Mouse (Mus musculus): ENCODE measurements around the gene Smarca4.

Gene Smarca4

DNA sequence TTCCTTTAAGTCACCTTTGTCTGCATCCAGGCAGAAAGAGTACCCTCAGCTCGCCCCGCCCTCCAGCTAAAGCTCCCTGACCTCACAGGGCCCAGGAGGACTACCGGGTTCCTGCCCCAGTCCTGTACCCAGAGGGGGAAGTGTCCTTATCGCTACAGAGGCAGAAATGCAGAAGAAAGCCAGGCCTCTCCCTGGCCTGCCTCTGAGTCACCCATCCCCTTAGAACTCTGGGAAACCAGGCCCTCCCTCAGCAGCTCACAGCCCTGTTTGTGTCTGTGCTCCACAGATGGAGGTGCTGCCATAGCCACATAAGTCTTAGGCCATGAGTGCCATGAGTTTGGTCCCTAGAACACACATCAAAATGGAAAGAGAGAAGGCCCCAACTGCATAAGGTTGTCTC is 99.3 kb downstream of the Smarca4 start:
- intact Hi-C loops (cut with DNase I), result no loop called here

DNA sequence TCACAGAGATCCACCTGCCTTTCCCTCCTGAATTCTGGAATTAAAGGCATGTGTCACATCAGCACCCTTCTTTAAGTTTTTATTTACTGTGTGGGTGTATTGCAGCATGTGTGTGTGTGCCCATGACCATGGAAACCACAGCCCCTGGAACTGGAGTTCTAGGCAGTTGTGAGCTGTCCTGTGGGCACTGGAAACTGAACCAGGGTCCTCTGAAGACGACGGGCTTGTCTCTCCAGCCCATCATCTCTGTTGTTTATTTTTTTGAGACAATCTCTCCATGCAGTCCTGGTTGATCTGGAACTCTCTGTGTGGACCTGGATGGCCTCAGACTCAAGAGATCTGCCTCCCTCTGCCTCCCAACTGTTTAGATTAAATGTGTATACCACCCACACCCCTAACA is 101.0 kb downstream of the Smarca4 start:
- intact Hi-C loops (cut with DNase I), result no loop called here

DNA sequence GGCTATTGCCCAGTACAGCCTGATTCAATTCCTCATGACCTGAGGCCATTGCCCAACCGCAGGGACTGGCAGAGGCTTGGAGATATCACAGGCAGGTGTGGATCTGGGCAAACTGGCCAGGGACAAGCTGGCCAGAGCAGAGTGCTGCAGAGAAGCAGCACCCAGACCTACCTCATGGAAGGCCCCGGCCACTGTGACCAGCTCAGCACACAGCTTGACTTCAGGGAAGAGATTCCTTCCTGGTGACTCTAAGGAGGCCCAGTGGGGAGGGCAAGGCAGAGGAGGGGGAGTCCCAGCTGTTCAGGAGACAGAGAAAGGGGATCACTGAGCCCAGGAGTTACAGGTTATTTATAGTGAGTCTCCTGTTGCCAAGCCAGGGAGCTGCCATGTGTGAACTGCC is 105.1 kb downstream of the Smarca4 start:
- intact Hi-C loops (cut with DNase I), result no loop called here

DNA sequence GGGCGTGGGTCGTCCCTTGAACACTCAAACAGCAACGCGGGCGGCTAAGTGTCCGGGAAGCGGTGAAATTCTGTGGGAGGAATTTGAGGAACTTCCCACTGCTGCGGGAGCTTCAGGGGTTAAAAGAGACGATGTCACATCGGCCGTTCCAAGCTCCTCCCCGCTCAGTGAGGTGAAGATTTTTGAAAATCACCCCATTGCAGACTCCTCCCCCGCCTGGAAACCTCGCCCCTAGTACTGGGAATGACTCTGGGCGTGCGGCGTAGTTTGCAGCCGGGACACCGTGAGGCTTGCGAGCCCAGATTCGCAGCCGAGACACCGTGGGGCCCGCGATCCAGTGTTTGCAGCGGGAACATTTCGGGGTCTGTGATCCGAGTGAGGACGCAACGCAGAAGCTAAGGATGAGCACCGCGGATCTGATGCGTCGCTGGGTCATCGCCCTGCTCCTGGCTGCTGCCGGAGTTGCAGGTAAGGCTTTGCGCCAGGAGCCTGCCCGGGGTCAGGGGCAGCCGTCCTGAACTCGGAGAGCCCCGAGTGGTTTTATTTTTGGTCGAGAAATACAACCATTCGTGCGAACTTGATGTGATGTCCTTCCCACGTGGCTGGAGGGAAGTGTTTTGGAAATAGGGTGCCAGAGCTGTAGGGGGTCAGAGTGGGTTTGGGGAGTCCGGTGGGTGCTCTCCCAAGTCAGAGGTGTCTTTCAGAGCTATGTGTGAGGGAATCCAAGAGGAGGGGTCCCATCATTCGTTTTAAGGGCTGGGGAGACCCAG is 107.6 kb downstream of the Smarca4 start, which contains the start of gene Ldlr:
Gene Ldlr, plus strand, starts transcription at position 107 of the 770 bp plus-strand sequence.
- intact Hi-C loops (cut with DNase I), result no loop called here

DNA sequence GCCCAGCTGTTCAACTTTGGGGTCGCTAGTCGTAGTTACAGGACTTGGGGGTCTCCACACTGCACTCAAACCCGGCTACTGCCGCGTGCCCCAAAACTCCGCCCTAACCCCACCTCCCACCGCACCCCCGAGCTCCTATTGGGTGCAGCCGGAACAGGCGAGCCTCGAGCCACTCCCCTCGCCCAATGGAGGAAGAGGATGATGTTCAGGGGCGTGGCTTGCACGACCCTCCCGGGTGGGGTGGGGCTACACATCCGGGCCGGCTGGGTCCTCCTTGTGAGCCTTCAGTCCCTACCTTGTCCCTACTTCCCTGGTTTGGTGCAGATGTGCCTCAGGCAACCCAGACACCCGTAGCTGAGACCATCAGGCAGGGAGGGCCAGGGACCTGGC is 108.2 kb downstream of the Smarca4 start:
- intact Hi-C loops (cut with DNase I), result no loop called here

DNA sequence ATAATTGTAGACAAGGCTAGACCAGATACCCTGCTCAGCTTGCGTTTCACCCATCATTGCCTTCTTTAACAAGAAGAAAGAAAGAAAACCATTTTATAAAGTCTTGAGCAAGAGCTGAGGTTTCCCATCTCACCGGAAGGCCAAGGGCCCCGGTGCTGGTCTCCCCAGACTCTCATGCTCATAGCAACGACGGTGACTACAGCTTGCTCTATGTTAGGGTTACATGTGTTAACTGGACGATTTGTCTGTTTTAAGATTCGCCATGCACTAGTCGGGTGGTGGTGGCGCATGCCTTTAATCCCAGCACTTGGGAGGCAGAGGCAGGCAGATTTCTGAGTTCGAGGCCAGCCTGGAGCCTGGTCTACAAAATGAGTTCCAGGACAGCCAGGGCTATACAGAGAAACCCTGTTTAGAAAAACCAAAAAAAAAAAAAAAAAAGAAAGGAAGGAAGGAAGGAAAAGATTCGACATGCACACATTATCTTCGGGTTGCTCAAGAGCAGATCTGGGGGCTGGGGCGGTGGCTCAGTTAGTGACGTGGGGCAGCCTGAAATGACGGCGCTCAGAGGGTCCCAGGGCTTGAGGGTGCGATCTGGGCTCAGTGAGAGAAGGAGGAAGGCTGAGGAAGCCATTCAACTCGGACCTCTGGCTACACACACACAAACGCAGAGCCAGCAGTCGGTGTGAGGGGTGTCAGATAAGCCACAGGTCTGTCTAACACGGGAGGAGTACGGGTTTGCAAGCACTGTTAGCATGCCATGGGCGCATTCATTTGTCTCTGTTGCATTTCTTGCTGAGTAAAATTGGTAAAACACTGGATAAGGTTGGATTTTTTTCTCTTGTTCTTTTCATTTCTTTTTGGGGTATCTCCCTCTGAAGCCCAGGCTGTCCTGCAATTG is 109.5 kb downstream of the Smarca4 start:
- intact Hi-C loops (cut with DNase I), result no loop called here

DNA sequence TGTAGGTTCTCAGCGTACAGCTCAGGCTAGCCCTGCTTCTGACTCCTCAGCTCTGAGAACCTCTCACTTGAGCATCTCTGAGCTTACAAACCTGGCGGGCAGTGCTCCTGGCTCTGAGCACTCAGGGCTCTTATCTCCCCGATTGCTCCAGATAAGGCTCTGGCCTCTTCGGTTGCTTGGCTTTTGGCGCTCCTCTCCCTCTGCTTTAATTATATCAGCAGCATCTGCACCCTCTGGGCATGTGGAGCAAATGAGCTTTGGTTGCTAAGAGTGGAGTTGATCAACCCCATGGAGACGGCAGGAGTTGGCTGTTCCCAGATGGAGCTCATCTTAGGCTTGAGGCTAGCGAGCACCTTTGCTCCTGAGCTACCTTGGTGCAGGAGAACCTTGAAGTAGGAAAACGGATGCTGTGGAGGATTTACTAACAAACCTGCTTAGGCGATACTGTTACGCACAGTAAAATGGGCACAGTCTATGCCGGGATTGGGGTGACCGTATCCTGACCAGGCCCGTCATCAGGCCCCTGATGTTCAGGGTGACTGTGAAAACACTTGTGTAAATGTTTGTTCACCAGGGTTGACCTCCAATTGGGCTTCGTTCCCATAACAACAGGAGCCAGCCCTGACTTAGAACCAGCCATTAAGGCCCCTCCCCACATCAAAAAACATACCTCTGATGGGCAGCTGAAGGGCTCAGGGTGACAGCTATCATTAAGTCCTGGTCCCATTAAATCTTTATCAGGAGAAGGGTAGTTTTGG is 110.4 kb downstream of the Smarca4 start:
- intact Hi-C loops (cut with DNase I), result no loop called here

DNA sequence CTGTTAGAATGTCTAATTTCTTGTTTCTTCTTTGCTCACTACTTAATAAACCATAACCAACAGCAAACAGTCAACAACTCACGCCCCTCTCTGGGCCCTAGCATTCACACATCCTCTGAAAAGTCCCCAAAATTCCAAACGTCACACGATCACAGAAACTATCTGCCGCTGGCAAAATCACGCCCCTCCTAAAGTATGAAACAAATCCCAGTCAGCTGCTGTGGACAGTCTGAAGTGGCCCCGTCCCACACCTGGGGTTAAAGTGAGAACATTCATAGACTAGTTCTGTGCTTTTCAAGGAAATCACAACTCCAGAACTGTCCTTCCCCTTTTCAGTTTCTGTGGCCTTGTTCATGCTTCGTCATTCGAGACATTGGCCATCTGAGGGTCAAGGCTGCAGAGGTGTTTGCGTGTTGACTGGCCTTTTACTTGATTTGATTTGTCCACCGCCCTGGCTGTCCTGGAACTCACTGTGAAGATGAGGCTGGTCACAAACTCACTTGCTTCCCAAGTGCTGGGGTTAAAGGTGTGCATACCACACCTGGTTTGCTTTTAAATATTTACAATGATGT is 112.4 kb downstream of the Smarca4 start:
- intact Hi-C loops (cut with DNase I), result no loop called here

DNA sequence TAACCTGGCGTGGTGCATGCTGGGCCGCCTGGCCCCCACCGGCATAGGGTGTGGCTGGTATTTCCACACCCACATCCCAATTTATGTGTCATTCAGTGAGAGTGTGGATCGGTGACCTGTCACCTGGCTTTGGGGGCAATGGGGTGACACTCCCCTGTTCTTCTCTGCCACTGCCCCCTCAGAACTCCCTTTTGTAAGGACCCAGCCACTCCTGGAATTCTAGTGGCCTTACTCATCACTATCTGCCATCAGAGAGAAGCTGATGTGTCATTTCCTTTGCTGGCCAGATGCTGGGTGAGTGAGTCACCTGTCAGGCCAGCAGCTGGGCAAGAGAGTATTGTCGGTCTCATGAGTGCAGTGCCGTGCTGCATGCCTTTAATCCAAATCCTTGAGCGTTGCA is 113.3 kb downstream of the Smarca4 start:
- intact Hi-C loops (cut with DNase I), result no loop called here

DNA sequence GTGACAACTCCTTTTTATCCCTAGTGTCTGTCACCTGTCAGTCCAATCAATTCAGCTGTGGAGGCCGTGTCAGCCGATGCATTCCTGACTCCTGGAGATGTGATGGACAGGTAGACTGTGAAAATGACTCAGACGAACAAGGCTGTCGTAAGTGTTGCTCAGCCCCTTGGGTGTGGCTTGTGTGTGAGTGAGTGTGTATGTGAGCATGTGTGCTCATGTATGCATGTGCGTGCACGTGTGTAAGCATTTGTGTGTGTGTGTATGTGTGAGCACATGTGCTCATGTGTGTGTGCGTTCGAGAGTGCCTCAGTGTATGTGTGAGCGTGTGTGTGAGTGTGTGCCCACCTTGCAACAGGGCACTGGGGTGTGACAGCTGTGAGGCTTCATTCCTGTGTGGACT is 116.3 kb downstream of the Smarca4 start:
- intact Hi-C loops (cut with DNase I), result no loop called here

DNA sequence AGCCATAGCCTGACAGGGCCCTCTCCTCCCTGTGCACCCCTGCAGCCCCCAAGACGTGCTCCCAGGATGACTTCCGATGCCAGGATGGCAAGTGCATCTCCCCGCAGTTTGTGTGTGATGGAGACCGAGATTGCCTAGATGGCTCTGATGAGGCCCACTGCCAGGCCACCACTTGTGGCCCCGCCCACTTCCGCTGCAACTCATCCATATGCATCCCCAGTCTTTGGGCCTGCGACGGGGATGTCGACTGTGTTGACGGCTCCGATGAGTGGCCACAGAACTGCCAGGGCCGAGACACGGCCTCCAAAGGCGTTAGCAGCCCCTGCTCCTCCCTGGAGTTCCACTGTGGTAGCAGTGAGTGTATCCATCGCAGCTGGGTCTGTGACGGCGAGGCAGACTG is 117.5 kb downstream of the Smarca4 start:
- intact Hi-C loops (cut with DNase I), result no loop called here

DNA sequence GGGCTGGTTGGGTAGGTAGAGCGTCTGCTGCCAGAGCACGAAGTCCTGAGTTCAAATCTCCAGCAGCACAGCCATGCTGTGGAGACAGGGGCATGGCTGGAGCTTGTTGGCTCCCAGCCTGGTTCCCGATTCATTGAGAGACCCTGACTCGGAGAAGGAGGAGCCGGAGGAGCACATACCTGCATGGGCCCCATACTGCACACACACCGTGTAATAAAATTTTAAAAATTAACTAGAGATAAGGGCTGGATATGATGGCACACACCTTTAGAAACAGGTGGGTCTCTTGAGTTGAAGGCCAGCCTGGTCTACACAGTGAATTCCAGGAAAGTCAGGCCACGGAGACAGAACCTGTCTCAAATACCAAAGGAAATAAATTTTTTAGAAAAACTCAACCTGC is 118.0 kb downstream of the Smarca4 start:
- intact Hi-C loops (cut with DNase I), result no loop called here

DNA sequence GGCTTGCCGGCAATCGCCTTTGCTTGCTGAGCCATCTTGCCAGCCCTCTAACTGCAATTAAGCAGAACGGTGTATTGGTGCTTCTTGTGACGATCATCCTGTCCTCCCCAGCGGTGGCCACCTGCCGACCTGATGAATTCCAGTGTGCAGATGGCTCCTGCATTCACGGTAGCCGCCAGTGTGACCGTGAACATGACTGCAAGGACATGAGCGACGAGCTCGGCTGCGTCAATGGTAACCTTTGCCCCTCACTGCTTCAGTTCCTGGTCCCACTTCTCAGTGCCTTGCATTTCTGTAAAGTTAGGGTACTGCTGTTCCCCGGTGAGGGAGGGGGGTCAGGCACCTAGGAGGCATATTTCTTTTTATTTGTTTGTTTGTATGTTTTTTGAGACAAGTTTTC is 119.2 kb downstream of the Smarca4 start:
- intact Hi-C loops (cut with DNase I), result loop anchor here (5.0 kb wide), 1 partner anchor 38 kb away; no protein-coding TSS in a partner anchor

DNA sequence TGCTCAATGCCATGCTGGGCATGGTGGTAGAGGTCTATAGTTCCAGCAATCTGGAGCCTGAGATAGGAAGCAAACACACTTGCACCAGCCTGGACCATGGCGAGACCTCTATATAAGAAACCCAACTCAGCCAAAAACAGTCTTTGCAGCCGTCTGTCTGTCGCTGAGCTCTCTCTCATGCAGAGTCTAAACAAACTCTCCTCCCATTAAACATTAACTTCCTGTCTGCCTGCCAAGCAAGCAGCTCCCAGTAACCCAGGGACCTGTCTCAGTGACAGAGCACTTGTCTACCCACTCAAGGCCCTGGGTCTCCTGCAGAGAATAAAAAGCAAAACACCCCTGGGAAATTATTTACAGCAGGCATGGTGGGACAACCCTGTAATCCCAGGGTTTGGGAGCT is 120.6 kb downstream of the Smarca4 start:
- intact Hi-C loops (cut with DNase I), result loop anchor here (5.0 kb wide), 1 partner anchor 39 kb away; no protein-coding TSS in a partner anchor

DNA sequence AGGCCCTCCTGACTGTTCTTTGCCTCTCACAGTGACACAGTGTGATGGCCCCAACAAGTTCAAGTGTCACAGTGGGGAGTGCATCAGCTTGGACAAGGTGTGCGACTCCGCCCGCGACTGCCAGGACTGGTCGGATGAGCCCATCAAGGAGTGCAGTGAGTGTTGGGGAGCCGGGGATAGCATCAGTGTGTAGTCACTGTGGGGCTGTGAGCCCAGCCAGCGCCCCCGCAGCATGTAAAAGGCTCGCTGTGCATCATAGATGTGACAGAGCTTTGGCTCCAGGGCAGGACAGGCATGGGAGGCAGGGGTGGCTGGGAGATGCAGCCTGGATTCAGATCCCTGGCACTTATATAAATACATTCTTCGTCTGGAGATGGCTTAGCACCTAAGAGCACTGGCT is 121.2 kb downstream of the Smarca4 start:
- intact Hi-C loops (cut with DNase I), result loop anchor here (5.0 kb wide), 1 partner anchor 40 kb away; no protein-coding TSS in a partner anchor

DNA sequence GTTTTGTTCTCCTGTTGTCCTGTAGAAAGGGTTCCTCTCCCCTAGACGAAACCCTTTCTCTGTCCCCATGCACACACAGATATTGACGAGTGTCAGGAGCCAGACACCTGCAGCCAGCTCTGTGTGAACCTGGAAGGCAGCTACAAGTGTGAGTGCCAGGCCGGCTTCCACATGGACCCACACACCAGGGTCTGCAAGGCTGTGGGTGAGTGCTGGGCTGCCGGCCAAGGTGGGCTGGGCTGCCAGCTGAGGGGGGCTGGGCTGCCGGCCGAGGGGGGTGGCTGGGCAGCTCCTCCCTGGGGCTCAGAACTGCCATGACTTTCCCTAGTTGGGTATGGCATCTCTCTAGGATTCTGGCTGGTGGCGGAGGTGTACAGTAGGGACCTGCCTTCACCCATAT is 122.8 kb downstream of the Smarca4 start:
- intact Hi-C loops (cut with DNase I), result loop anchor here (5.0 kb wide), 1 partner anchor 41 kb away; no protein-coding TSS in a partner anchor

DNA sequence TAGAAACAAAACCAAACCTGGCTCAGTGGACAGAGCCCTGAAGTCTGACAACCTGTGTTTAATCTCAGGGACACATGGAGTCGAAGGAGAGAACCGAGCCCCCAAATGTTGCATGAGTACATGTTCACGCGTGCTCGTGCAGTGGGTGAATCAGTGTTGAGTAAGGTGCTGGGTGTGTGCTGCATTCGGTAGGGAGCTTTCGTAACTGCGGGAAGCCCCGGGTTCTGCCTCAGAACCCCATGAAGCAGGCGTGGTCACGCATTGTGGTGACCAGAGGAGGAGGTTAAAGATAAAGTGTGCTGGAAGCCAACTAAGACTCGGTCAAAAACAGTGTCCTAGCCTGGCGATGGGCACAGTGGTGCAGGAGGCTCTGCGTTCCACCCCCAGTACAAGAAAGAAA is 124.5 kb downstream of the Smarca4 start:
- intact Hi-C loops (cut with DNase I), result no loop called here

DNA sequence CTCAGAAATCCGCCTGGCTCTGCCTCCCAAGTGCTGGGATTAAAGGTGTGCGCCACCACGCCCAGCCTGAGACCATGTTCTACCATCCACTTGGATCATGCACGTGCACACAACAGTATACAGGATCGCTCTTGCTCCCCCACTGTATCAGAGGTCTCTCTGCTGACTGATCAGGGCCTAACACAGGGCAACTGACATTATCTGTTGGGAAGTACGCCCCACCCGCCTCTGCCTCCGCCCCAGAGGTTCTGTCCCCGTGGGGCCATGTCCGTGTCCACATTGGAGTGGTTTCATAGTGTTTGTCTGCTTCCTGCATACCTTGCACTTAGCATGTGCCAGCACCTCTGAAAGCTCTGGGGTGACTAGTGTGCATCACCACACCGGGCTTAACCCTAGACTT is 125.5 kb downstream of the Smarca4 start:
- intact Hi-C loops (cut with DNase I), result no loop called here

DNA sequence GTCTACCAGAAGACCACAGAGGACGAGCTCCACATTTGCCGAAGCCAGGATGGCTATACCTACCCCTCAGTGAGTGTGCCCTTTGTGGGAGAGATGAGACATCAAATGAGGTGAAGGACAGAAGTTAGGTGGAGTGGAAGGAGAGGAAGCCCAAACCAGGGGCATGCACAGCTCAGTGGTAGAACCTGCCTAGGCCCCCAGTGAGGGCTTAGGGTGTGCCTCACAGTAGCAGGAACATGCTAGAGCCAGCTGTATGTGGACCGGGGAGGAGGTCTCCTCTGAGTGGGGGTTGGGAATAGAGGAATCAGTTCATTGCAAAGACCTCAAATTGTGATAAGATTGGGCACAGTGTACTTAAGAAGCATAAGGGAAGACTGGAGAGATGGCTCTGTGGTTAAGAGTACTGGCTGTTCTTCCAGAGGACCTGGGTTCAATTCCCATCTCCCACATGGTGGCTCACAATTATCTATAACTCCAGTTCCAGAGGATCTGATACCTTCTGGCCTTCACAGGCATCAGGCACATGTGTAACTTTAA is 131.3 kb downstream of the Smarca4 start:
- intact Hi-C loops (cut with DNase I), result no loop called here

DNA sequence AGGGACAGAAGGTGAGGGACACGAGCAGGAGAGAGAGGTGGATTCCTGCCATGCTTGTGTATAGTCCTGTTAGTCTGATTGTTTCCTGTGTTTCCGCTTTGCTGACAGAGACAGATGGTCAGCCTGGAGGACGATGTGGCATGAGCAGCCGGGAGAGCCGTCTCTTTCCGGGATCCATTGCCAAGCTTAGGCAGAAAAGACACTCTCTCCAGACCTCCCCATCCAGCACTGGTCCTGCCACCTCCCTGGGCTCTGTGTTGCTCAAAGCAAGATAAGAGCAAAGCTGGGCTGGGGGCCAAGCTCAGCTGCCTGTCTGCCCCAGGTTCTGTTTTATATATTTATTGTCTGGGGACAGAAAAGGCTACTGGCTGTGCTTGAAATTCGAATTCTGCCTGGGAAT is 132.1 kb downstream of the Smarca4 start:
- intact Hi-C loops (cut with DNase I), result no loop called here

DNA sequence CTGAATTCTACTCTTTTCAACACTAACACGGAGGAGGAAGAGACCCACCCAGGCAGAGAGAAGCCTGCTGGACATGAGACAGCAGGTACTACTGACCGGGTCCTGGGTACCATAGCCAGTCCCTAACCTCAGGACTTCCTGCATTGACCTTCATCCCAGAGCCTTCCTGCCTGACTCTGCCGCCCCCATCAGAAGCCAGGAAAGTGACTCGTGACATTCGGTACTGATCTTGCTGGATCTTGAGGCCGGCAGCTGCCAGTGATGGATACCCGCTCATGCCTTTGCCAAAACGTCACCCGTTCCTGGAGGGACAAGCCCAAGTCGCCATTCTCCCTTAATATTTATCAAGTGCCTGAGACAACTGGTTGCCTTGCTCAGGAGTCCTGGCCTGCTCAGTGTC is 132.5 kb downstream of the Smarca4 start:
- intact Hi-C loops (cut with DNase I), result no loop called here
